Mouse (Mus musculus): ENCODE results near the gene Pten. TPM values are rescaled to one million over a fixed set of nuclear protein-coding genes. Genes with fewer than 3 reads are reported as not detected.

Pten gene
- 45.0 TPM for polyA plus RNA-seq (2017; shearing (Covaris generic))

DNA sequence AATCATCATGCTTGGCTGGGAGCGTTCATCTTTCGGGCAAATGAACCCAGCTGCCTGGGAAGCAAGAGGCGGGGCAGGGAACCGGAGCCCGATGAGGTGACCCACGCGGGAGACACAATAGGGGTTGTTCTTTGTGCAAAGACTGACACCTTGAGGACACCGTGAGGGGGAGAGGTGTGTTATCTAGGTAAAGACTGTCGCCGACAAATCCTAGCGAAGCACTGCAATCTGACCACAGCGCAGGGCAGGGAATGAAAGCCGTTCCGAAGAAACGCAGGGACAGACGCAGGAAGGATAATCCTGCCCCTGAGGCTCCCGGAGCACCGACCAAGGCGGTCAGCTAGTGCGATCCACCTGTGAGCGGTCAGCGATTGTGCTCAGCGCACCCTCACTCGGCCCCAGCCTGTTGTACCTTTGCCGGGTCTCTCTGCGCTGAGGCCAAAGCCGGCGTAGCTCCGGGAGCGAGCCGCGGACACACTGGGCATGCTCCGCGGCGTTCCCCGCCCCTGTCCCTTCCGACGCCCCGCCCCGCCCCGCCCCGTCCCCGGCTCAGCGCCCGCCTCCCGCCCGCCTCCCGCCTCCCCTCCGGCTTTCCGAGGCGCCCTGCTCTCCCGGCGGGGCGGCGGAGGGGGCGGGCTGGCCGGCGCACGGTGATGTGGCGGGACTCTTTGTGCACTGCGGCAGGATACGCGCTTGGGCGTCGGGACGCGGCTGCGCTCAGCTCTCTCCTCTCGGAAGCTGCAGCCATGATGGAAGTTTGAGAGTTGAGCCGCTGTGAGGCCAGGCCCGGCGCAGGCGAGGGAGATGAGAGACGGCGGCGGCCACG lies at the start of gene Pten:
Pten (plus strand) TSS at position 598 of the 826 bp plus-strand sequence.

DNA sequence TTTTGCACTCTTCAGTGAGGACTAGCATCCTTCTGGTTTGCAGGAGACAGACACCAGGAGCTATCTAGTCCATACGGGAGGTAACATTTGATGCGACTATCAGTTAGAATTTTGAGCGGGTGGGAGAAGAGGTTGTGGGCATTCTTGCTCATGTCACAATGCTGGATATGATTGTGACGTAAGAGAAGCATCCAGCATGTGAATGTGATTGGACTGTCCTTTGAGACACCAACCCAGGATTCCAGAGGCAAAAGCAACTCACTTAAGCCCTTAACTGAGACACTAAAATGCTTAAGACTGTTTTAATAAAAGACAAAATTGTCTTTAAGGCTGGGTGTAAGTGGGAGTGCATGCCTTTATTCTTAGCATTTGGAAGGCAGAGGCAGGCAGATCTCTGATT lies 17.6 kb upstream of the Pten start, which contains the start of gene Atad1:
Atad1 (minus strand) TSS at position 101 of the 400 bp plus-strand sequence.

Other genes starting within 250 kb of the Pten start
- 0.19 TPM for gene Papss2, start 161.7 kb upstream of the Pten start, polyA plus RNA-seq (2017; shearing (Covaris generic))
- gene Atad1, start 17.7 kb upstream of the Pten start, polyA plus RNA-seq (2017; shearing (Covaris generic)): 87.7 TPM